Mouse (Mus musculus) c-Kit-negative CD71-positive TER-119-positive erythroid progenitor cells, embryonic 14.5 days (primary cell): ENCODE measurements around the gene Rbms3.

Experiments
- DNase-seq: peaks from one replicate; pipeline ENCODE4 v3.0.0-alpha.2; 2013; ENCODE audit warnings: low read depth, low spot score

Rbms3 gene

GRCm38 (mm10) chr9:117187116-117188034 lies 442.3 kb downstream of the Rbms3 start:
- DNase-seq: no peak

- no peak for DNase-seq
Observed at GRCm38 (mm10) chr9:117180658-117181057, 449.1 kb downstream of the Rbms3 start.

- DNase-seq: no peak
Observed at GRCm38 (mm10) chr9:117178366-117178765, 451.3 kb downstream of the Rbms3 start.

DNA sequence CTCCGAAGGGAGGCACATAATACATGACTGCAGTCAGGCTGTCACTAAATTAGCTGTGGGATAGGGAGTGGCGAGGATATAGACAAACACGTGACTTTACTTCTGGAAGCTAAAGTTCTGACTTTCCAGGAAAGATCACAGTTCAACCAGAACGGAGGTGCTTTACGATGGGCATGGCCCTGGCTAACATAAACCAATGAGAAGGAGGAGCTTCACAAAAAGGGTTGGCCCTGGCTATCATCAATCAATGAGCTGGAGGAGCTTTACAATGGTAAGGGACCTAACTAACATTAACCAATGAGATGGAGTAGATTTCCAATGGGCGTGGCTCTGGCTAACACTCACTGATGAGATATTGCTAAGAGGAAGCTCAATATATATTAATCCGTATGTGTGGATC lies 457.2 kb downstream of the Rbms3 start:
- no peak for DNase-seq

DNA sequence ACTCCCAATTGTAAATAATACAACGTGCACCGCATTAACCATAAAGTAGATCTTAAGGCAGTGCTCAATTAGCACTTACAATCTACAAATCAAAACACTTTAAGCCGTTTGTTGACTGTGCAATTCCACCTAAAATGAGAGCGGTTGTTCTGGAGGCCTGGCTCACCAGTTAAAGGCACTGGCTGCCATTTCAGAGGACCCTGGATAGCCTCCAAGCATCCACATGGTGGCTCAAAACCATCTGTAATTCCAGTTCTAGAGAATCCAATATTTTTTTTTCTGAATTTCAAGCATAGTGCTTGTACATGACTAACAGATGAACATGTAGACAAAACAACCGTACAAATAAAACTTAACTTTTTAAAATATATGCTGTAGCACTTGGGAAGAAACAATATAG lies 460.5 kb downstream of the Rbms3 start:
- DNase-seq: no peak

DNA sequence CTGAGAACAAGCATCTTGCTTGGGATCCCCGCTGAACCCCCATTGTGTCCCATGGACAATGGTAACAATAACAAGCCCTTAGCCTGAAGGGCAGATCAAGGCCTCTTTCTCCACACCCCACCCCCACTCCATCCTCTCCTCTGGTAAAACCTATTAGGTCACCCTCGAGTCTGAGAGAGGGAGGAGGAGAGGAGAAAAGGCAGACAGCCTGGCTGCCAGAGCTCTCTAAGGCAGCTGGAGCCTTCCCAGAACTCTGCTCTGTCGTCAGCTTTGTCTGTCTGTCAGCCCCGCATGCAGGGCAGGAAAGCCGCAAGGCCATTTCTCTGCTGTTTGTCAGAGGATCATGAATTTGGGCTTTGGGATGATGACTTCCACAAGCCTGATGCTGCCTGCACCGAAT lies 466.6 kb downstream of the Rbms3 start:
- DNase-seq: no peak

DNA sequence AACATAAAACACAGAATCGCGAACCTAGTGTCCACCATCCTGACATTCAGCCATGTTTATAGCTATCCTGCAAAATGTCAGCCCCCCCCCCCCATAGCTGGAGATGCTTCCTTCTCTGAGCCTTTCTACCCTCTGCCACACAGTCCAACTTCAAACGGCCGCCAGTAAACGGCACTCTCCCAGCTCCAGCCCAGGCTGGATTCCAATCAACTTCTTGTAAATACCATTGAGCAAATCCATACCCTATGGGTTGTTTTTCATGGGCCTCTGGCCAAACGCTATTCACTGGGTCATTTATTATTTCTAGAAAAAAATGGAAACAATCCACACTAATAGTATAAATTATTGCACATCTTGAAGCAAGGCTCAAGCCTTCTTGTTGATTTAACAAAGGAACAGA lies 468.6 kb downstream of the Rbms3 start:
- DNase-seq: no peak

- no peak for DNase-seq
Observed at GRCm38 (mm10) chr9:117156330-117156905, 473.3 kb downstream of the Rbms3 start.

GRCm38 (mm10) chr9:117154590-117154989 lies 475.1 kb downstream of the Rbms3 start:
- DNase-seq: no peak

- DNase-seq: no peak
Observed at GRCm38 (mm10) chr9:117153686-117154274, 475.9 kb downstream of the Rbms3 start.

DNA sequence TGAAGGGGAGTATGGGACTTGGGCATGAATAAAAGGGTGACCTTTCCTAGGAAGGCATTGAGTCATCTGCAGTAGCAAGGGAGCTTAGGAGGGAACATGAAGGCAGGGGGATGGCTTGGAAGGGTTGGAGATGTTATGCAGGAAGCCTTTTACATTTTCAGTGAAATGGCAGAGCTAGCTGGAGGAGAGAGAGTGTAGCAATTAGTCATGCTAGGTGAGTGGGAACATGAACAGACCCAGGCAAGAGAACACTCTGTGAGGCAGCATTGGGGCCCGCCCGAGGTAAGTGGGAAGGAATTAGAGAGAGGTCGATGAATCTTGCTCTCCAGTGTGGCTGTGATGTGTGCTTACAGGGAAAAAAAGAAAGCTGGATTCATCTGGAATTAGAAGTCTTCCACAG lies 477.8 kb downstream of the Rbms3 start:
- DNase-seq: no peak

DNA sequence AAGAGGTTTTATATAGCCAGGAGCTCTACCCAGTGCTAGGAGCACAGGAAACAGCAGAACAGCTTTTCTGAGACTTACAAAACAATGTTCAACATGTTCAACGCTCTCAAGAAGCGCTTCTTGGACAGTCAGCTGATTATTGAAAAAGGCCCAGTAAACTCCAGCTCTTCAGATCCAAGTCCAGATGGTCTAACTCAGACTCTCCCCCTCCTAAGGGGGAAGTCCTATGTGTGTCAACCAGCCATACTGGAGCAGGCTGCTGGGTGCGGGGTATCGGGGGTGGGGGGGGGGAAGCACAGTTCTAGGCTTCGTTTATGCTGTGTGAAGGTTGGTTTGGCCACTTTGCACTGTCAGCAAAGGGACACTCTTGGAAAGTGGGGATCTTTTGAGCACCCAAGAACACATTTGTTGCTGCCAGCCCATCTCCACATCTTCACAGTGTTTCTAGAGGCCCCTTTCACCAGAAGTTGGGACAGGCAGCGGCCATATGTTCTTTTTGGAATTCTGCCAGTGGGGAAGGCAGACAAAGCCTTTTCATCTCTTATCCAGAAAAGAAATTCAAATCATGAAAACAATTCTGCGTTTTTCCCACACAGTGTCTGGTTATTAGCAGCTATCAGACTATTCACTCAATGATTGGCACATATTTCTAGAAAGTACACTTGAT lies 485.5 kb downstream of the Rbms3 start:
- DNase-seq: no peak

DNA sequence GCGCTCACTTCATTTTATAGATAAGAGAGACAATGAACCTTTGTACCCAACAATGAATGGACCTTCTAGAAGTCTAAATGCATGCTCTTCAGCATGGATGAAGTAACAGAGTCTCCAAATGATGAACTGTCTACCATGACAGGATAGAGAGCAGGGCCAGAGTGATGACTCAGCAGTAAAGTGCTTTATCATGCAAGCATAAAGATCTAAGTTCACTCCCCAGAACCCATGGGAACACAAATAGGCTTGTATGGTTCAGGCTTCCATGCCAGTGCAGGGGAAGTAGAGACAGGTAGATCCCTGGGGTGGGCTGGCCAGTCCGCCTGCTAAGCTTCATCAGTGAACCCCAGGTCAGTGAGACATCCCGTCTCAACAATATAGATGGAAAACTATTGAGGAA lies 489.7 kb downstream of the Rbms3 start:
- no peak for DNase-seq

DNA sequence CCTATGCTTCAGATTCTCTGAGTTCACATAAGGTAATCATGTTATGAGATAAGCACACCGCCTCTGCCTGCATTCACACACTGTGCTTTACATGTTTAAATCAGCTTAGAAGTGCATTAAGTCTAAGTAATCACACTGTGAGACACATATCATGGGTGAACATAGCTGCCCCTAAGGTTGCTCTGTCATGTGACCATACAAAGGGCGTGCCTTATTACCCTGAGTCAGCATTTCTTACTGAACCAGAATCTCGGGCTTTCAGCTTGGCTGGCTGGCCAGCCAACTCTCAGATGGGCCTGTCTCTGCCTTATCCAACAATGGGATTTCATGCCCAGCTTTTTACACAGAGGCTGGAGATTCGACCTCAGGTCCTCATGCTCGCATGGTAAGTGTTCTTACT lies 493.3 kb downstream of the Rbms3 start:
- no peak for DNase-seq

GRCm38 (mm10) chr9:117134043-117134442 lies 495.7 kb downstream of the Rbms3 start:
- DNase-seq: no peak

DNA sequence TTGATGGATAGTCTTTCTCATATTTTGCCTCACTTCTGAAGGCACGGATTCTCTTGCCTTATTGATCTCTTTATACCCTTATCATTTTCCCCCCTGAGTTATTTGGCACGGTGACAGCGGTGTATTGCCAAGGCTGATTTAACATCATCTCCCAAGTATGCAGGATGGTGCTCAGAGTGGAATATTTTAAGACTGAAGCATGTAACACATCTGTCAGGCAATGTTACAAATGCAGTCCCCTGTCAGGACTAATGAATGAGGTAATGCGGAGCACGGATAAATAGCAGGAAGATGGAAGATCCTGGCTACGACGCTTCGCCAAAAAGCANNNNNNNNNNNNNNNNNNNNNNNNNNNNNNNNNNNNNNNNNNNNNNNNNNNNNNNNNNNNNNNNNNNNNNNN lies 502.9 kb downstream of the Rbms3 start:
- no peak for DNase-seq

- no peak for DNase-seq
Observed at GRCm38 (mm10) chr9:117125844-117126243, 503.9 kb downstream of the Rbms3 start.

- DNase-seq: no peak
Observed at GRCm38 (mm10) chr9:117121572-117121971, 508.1 kb downstream of the Rbms3 start.

- no peak for DNase-seq
Observed at GRCm38 (mm10) chr9:117117181-117117729, 512.5 kb downstream of the Rbms3 start.

- DNase-seq: no peak
Observed at GRCm38 (mm10) chr9:117115609-117116008, 514.1 kb downstream of the Rbms3 start.

- no peak for DNase-seq
Observed at GRCm38 (mm10) chr9:117113592-117113991, 516.1 kb downstream of the Rbms3 start.

- DNase-seq: no peak
Observed at GRCm38 (mm10) chr9:117107926-117108325, 521.8 kb downstream of the Rbms3 start.
